Mouse (Mus musculus) kidney, adult 2 months (tissue): ENCODE data around the gene Hist1h2bg.
"Not testable (repeated sequence)": the region's sequence is repeated elsewhere in the genome, so short reads cannot be mapped to it uniquely, and the experiment has no call there.

Experiments used
- CTCF ChIP-seq: fragments of 200-500 bp; conservative IDR thresholded peaks from 2 replicates; pipeline ENCODE4 v1.5.1; 2011; ENCODE audit warnings: low read depth, mild to moderate bottlenecking, control low read depth, low read length, moderate library complexity, mixed read lengths; ENCODE audit not compliant: insufficient read depth, insufficient read length
- POLR2A ChIP-seq: fragments of 200-500 bp; IDR thresholded peaks from one replicate; pipeline ENCODE4 v1.6.1; 2011; ENCODE audit warnings: low read depth, low read length, control low read depth

- TF ChIP-seq POLR2A, CTCF: not testable (repeated sequence)
Observed at GRCm38 (mm10) chr13:23573898-23574524, 2.8 kb downstream of the Hist1h2bg start, which contains the start of the genes Hist1h2bf and Hist1h2ad.
